Mouse (Mus musculus) liver, adult 2 months (tissue): ENCODE results near the gene H2-Oa. TPM values are rescaled to one million over a fixed set of nuclear protein-coding genes. Genes with fewer than 3 reads are reported as not detected.

Source experiments
- DNase-seq: peaks from one replicate; pipeline ENCODE4 v3.0.0-alpha.2; 2011; ENCODE audit warnings: low read depth, low spot score; ENCODE audit errors: extremely low read depth
- H3K27ac ChIP-seq: fragments of 200-500 bp; replicated peaks from 2 replicates; pipeline ENCODE4 v1.5.1; 2012; ENCODE audit warnings: low read depth, mild to moderate bottlenecking, control low read depth, inconsistent platforms, low read length; ENCODE audit not compliant: insufficient read depth
- H3K27me3 ChIP-seq: fragments of 200-500 bp; 2 replicates; pipeline ENCODE4 v1.6.1; 2012; ENCODE audit warnings: mild to moderate bottlenecking, moderate library complexity, low read length, inconsistent platforms; ENCODE audit not compliant: control insufficient read depth, insufficient read depth
- H3K36me3 ChIP-seq: fragments of 200-500 bp; 2 replicates; pipeline ENCODE4 v1.6.1; 2012; ENCODE audit warnings: low read length, inconsistent platforms; ENCODE audit not compliant: control insufficient read depth, insufficient read depth
- H3K4me1 ChIP-seq: fragments of 200-500 bp; 2 replicates; pipeline ENCODE4 v1.6.1; 2011; ENCODE audit warnings: low read length; ENCODE audit not compliant: control insufficient read depth, insufficient read depth
- H3K4me3 ChIP-seq: fragments of 200-500 bp; 2 replicates; pipeline ENCODE4 v1.5.1; 2011; ENCODE audit warnings: low read depth, mild to moderate bottlenecking, control low read depth, low read length, moderate library complexity; ENCODE audit not compliant: insufficient read depth
- H3K79me2 ChIP-seq: fragments of 200-500 bp; 2 replicates; pipeline ENCODE4 v1.6.1; 2012; ENCODE audit warnings: inconsistent platforms, mild to moderate bottlenecking, low read length, moderate library complexity; ENCODE audit not compliant: control insufficient read depth, insufficient read depth
- H3K9ac ChIP-seq: fragments of 200-500 bp; 2 replicates; pipeline ENCODE4 v1.6.1; 2012; ENCODE audit warnings: low read depth, mild to moderate bottlenecking, control low read depth, inconsistent platforms, low read length
- CTCF ChIP-seq: fragments of 200-500 bp; IDR thresholded peaks from 2 replicates; pipeline ENCODE4 v1.5.1; 2011; ENCODE audit warnings: low read depth, low read length, control low read depth
- POLR2A ChIP-seq: fragments of 200-500 bp; IDR thresholded peaks from 2 replicates; pipeline ENCODE4 v1.6.1; 2011; ENCODE audit warnings: low read length, control low read depth; ENCODE audit not compliant: insufficient read depth; ENCODE audit errors: extremely low read depth
- WGBS: fragments of 180-500 bp; shearing (Covaris S2); methylation state at CpG from one replicate; pipeline ENCODE4 v1.1.7; 2018; 5-methylcytosine and 5-hydroxymethylcytosine counted together
- polyA plus RNA-seq: library from polyadenylated mRNA; depleted of rRNA; stranded (reverse); fragments of >200 nt; gene quantifications from 2 replicates; pipeline ENCODE4 v1.2.3, GENCODE M21; 2012
- total RNA-seq: library from RNA; depleted of rRNA; stranded (reverse); fragments of >200 nt; gene quantifications from 2 replicates; pipeline ENCODE4 v1.2.3, GENCODE M21; 2014

H2-Oa gene
- total and polyA plus RNA-seq, 2 experiments: 0.28 to 1.4 TPM

DNA sequence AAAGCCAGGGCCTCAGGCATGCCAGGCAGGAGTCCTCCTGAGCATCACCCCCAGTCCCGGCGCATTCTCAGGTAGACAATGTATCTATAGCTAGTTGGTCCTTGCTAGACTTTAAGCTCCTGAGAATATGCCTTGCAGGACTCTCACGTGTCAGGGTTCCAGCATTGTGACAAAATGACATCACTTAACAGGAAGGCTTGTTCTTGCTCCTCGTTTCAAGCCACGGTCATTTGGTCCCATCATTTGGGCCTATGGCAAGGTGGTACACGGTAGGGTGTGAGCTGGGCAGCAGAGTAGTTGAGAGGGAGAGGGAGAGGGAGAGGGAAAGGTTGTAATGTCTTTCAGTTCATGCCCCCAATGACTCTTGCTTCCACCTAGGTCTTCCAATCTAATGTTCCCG, 39.8 kb downstream of the H2-Oa start:
- Histone ChIP-seq H3K79me2 (no peaks in the 10 kb centered on the region), H3K27ac (no peak overlapping the region), H3K9ac (no peak overlapping the region), H3K4me3 (no peak overlapping the region), H3K36me3 (no peaks in the 10 kb centered on the region), H3K27me3 (no peaks in the 10 kb centered on the region), H3K4me1 (peaks cover 6% of the 10 kb centered on the region)
- no peak for TF ChIP-seq CTCF
- DNase-seq: no peak
- WGBS: 82% methylated on average over 7 of the region's 7 CpGs

DNA sequence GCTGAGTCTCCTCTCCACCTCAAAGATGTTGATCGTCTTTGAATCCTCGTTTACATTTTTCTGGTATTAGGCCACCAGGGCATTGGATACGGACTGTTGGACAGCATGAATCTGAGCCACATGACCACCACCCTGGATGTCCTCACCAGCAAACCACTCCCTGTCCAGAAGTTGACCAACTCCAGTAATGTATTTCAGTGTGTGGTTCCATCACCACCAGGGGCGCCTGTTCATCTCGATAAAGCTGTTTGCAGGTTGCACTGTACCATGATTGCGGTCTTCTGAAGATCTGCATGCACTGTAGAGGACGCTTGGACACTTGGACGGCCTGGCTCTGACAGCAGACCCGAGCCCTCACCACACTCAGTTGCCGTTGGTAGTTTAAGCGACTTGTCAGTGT, 41.1 kb downstream of the H2-Oa start:
- H3K27ac ChIP-seq: no peak overlapping the region
- no peaks in the 10 kb centered on the region for H3K79me2 ChIP-seq
- H3K9ac ChIP-seq: no peak overlapping the region
- no peak overlapping the region for H3K4me3 ChIP-seq
- H3K4me1 ChIP-seq: no peaks in the 10 kb centered on the region
- 0 out of 2 replicates have a peak, but pooled peaks cover under 1% of the 10 kb centered on the region for H3K27me3 ChIP-seq
- 82% methylated on average over 11 of the region's 11 CpGs for WGBS
- no peaks in the 10 kb centered on the region for H3K36me3 ChIP-seq
- DNase-seq: no peak
- TF ChIP-seq CTCF (no peak), POLR2A (no peak)

DNA sequence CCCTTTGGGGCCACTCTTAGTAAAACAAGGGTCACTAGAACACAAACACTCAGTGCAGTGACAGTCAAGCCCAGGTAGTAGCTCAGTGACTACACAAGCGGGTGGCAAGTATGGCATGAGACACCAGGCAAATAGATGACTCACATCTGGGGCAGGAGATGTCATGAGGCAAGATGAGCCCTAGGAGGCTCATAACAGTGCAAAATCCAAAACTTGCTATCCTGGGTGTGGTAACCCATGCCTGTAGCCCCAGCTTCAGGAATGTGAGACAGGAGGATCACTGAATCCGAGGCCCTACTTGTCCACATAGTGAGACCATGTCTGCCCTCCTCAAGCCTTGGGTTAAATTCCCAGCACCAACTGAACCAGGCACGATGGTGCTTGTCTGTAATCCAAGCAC, 42.3 kb downstream of the H2-Oa start:
- Histone ChIP-seq H3K36me3 (no peaks in the 10 kb centered on the region), H3K27me3 (0 out of 2 replicates have a peak, but pooled peaks cover 3% of the 10 kb centered on the region), H3K27ac (no peak overlapping the region), H3K4me1 (no peaks in the 10 kb centered on the region), H3K79me2 (no peaks in the 10 kb centered on the region), H3K9ac (no peak overlapping the region), H3K4me3 (no peak overlapping the region)
- no peak for TF ChIP-seq POLR2A
- TF ChIP-seq CTCF: no peak
- no peak for DNase-seq
- 64% methylated on average over 3 of the region's 3 CpGs for WGBS

DNA sequence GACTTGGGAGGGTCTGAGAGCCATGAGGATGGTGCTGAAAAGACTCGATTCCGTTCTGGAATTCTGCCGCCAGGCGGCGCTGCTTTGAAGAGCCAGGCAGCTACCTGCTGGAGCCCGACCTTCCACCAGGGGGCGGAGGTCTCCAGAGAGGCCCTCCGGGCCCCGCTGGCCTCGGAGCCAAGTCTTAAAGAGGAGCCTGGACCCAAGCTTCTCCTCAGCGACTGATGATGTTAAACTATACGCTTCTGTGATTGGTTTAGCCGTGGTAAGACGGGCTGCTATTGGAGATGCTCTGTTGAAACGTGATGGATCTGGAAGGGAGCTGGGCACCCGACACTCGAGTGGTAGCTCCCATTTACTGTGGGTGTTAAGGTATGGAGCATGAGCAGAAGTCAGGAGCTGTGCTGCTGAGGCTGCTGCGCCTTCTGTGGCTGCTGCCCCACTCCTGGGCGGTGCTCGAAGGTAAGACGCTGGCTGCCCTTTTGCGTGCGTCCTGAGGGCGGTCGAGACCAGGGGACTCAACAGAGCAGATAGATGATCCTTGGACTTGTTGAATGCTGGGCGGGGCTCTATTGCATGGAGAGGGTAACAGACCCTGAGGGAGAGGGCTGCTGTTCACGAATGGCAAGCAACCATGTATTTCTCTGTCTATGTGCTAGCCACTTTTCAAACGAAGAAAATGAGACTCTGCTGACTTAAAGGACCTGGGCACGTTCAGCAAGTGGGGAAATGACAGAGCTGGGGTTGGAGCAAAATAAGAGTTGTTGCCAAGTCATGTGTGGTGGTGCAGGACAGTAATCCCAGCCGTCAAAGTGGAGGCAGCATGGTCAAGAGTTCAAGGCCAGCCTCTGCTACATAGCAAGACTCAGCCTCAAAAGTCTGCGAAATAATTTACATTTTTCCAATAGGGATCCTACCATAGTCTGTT, 43.4 kb downstream of the H2-Oa start:
- Histone ChIP-seq H3K9ac (peak overlapping the region; percentile 5; the same call in 1 of the 2 replicates), H3K27ac (no peak overlapping the region), H3K4me1 (no peaks in the 10 kb centered on the region), H3K79me2 (no peaks in the 10 kb centered on the region), H3K36me3 (no peaks in the 10 kb centered on the region), H3K4me3 (peak overlapping the region; percentile 54), H3K27me3 (peaks cover 7% of the 10 kb centered on the region; the same call in 1 of the 2 replicates)
- WGBS: 8% methylated on average over 31 of the region's 31 CpGs
- peak; percentile 100 for TF ChIP-seq CTCF
- no peak for TF ChIP-seq POLR2A
- peak; percentile 95 for DNase-seq

DNA sequence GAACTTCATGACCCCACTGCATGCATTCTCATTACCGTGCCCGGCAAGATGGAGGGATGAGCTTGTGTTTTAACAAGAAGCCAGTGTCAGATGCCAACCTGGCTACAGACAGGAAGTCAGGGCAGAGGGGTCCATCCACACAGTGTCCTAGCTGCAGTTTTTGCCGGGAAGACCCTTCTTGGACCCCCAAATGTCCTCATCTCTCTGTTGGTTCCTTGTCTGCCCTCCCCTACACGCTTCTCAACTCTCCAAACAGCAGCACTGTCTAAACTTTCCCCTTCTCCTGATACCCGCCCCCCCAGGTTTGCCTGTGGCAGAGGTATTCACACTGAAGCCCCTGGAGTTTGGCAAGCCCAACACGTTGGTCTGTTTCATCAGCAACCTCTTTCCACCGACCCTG, 45.5 kb downstream of the H2-Oa start:
- H3K79me2 ChIP-seq: no peaks in the 10 kb centered on the region
- H3K4me1 ChIP-seq: no peaks in the 10 kb centered on the region
- DNase-seq: no peak

DNA sequence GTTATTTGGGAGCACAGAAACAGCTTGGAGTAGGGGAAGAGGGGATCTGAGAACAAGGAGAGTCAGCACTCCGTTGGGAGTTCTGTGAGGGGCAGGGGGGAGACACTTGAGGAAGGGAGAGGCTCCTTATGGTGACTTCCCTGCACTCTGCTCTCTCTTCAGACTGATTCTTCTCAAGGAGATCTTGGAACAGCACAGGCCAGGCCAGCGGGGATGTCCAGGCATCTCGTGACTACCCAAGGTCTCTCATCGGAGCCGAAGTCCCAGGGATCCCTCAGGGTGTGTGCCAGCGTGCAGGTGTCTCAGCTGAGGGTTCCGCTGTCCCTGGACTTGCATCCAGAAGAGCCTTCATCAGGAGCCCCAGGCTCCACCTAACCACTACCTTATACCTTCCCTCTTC, 46.5 kb downstream of the H2-Oa start:
- 69% methylated on average over 7 of the region's 7 CpGs for WGBS
- TF ChIP-seq POLR2A (no peak), CTCF (no peak)
- peaks cover 7% of the 10 kb centered on the region; the same call in 1 of the 2 replicates for H3K27me3 ChIP-seq

More for the DNA sequence above, 45.5 kb downstream of the H2-Oa start:
- Histone ChIP-seq H3K27me3 (peaks cover 7% of the 10 kb centered on the region; the same call in 1 of the 2 replicates), H3K4me3 (no peak overlapping the region), H3K36me3 (no peaks in the 10 kb centered on the region), H3K27ac (no peak overlapping the region), H3K9ac (no peak overlapping the region)
- 66% methylated on average over 7 of the region's 7 CpGs for WGBS
- TF ChIP-seq CTCF: no peak
- TF ChIP-seq POLR2A: no peak

More for the DNA sequence above, 46.5 kb downstream of the H2-Oa start:
- no peak for DNase-seq
- Histone ChIP-seq H3K27ac (no peak overlapping the region), H3K9ac (no peak overlapping the region), H3K79me2 (no peaks in the 10 kb centered on the region), H3K4me1 (no peaks in the 10 kb centered on the region), H3K4me3 (no peak overlapping the region), H3K36me3 (no peaks in the 10 kb centered on the region)
